Mouse (Mus musculus) liver, postnatal 0 days (tissue): Measurements from ENCODE around the gene Trim30c. TPM values are rescaled to one million over a fixed set of nuclear protein-coding genes. Genes with fewer than 3 reads are reported as not detected.
"Not testable (repeated sequence)": the region's sequence is repeated elsewhere in the genome, so short reads cannot be mapped to it uniquely, and the experiment has no call there.

Experiments
- ATAC-seq: fragments of 200-750 bp; cut with Nextera tagmentation; 2 replicates; pipeline ENCODE4 v1.8.0; 2017; ENCODE audit warnings: mild to moderate bottlenecking, moderate library complexity
- DNase-seq: peaks from one replicate; pipeline ENCODE4 v3.0.0-alpha.2; 2016
- H3K27ac ChIP-seq: fragments of 300-500 bp; sonication (generic); 2 replicates; pipeline ENCODE4 v1.5.1; 2014; ENCODE audit warnings: antibody characterized with exemption, moderate library complexity, mild to moderate bottlenecking, low read depth
- H3K27me3 ChIP-seq: fragments of 300-500 bp; sonication (generic); 2 replicates; pipeline ENCODE4 v1.6.1; 2014; ENCODE audit warnings: low read length, control low read depth, mixed read lengths; ENCODE audit not compliant: insufficient read depth
- H3K36me3 ChIP-seq: fragments of 300-500 bp; sonication (generic); replicated peaks from 2 replicates; pipeline ENCODE4 v1.6.1; 2014; ENCODE audit warnings: mild to moderate bottlenecking, control low read depth, low read length, moderate library complexity, mixed read lengths; ENCODE audit not compliant: insufficient read depth
- H3K4me1 ChIP-seq: fragments of 300-500 bp; sonication (generic); 2 replicates; pipeline ENCODE4 v1.6.1; 2014; ENCODE audit warnings: antibody characterized with exemption, mild to moderate bottlenecking, control low read depth; ENCODE audit not compliant: insufficient read depth
- H3K4me2 ChIP-seq: fragments of 300-500 bp; sonication (generic); 2 replicates; pipeline ENCODE4 v1.6.1; 2014; ENCODE audit warnings: low read depth, mild to moderate bottlenecking, low read length, moderate library complexity, mixed read lengths
- H3K4me3 ChIP-seq: fragments of 300-500 bp; sonication (generic); 2 replicates; pipeline ENCODE4 v1.5.1; 2014; ENCODE audit warnings: low read depth, low read length
- H3K9ac ChIP-seq: fragments of 300-500 bp; sonication (generic); replicated peaks from 2 replicates; pipeline ENCODE4 v1.6.1; 2014; ENCODE audit warnings: mild to moderate bottlenecking, moderate library complexity
- H3K9me3 ChIP-seq: fragments of 300-500 bp; sonication (generic); 2 replicates; pipeline ENCODE4 v1.6.1; 2016; ENCODE audit warnings: mild to moderate bottlenecking, control low read depth, low read length, mixed read lengths
- CTCF ChIP-seq: sonication (generic); IDR thresholded peaks from 2 replicates; pipeline ENCODE4 v1.5.1; 2016; ENCODE audit warnings: antibody characterized with exemption, low read depth
- EP300 ChIP-seq: IDR thresholded peaks from 2 replicates; pipeline ENCODE4 v1.6.1; 2016; ENCODE audit warnings: antibody characterized with exemption, low read depth, mild to moderate bottlenecking
- WGBS: fragments of 180-500 bp; shearing (Covaris S2); extraction: QIAGEN DNeasy Blood & Tissue Kit; methylation state at CpG from one replicate; pipeline ENCODE4 v1.1.7; 2014; ENCODE audit not compliant: insufficient replicate concordance; 5-methylcytosine and 5-hydroxymethylcytosine counted together
- polyA plus RNA-seq: library from polyadenylated mRNA; unstranded; fragments of >200 nt; fragmentation: Nextera tagmentation; extraction: Ambion mirVana; gene quantifications from 2 replicates; pipeline ENCODE4 v1.2.1, GENCODE M21; 2015

The Trim30c gene
- polyA plus RNA-seq, 1 experiment from 2014 or later, result 0.38 TPM

GRCm38 (mm10) chr7:104366339-104366738 lies 34.3 kb downstream of the Trim30c start:
- Histone ChIP-seq H3K9ac (no peak overlapping the region), H3K4me1 (no peaks in the 10 kb centered on the region), H3K27me3 (no peaks in the 10 kb centered on the region), H3K4me2 (no peak overlapping the region), H3K4me3 (no peak overlapping the region), H3K36me3 (no peaks in the 10 kb centered on the region), H3K27ac (no peak overlapping the region), H3K9me3 (no peaks in the 10 kb centered on the region)
- TF ChIP-seq CTCF (no peak), EP300 (no peak)
- peak; percentile 38; the same call in 1 of the 2 replicates for ATAC-seq
- DNase-seq, result no peak

DNA sequence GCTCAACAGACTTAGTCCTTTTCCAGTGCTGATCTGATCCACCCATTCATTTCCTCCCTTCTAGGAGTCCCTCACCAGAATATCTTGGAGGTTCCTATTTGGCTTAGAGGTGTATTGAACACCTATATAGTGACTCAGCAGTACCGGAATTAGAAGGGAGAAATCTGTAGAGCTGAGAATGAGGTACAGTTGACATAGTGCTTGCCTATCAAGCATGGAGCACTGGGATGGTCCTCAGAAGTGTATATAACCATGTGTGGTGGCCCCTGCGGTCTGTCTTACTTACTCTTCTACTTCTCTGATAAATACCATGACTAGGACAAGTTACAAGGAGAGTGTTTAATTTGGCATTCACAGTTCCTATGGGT lies 47.1 kb downstream of the Trim30c start:
- TF ChIP-seq EP300, result no peak
- TF ChIP-seq CTCF, result no peak
- ATAC-seq (peak; percentile 37), DNase-seq (no peak)
- H3K4me1 ChIP-seq, result peaks cover 8% of the 10 kb centered on the region
- H3K36me3 ChIP-seq, result no peaks in the 10 kb centered on the region
- H3K27ac ChIP-seq, result peak overlapping the region; percentile 91
- peak overlapping the region; percentile 37 for H3K4me2 ChIP-seq
- H3K9ac ChIP-seq, result no peak overlapping the region
- H3K4me3 ChIP-seq, result peak overlapping the region; percentile 56; the same call in 1 of the 2 replicates
- no peaks in the 10 kb centered on the region for H3K9me3 ChIP-seq
- 71% methylated on average over 2 of the region's 2 CpGs for WGBS
- H3K27me3 ChIP-seq, result no peaks in the 10 kb centered on the region

- Histone ChIP-seq H3K27me3 (no peaks in the 10 kb centered on the region), H3K4me2 (peak within 1 kb of the TSS; percentile 74), H3K9me3 (no peaks in the 10 kb centered on the region), H3K36me3 (no peaks in the 10 kb centered on the region), H3K27ac (peak within 1 kb of the TSS; percentile 91), H3K9ac (peak within 1 kb of the TSS; percentile 72), H3K4me1 (peaks cover 8% of the 10 kb centered on the region), H3K4me3 (peak within 1 kb of the TSS; percentile 56)
- peak; percentile 81 for DNase-seq
- TF ChIP-seq CTCF (peak; percentile 4; the same call in 1 of the 2 replicates), EP300 (no peak)
- WGBS, result 4% methylated on average over 14 of the region's 14 CpGs
- ATAC-seq, result peak; percentile 100
These were observed 47.7 kb downstream of the Trim30c start, which contains the start of gene Trim12c for GRCm38 (mm10) chr7:104352717-104353599. Trim12c (minus strand) TSS chr7:104353362.

GRCm38 (mm10) chr7:104348043-104348442 lies 52.6 kb downstream of the Trim30c start:
- not testable (repeated sequence) for H3K27ac ChIP-seq, H3K4me3 ChIP-seq, H3K27me3 ChIP-seq, ATAC-seq, H3K36me3 ChIP-seq, DNase-seq, H3K9ac ChIP-seq, H3K9me3 ChIP-seq, H3K4me1 ChIP-seq, H3K4me2 ChIP-seq
- WGBS, result 71% methylated on average over 4 of the region's 4 CpGs

DNA sequence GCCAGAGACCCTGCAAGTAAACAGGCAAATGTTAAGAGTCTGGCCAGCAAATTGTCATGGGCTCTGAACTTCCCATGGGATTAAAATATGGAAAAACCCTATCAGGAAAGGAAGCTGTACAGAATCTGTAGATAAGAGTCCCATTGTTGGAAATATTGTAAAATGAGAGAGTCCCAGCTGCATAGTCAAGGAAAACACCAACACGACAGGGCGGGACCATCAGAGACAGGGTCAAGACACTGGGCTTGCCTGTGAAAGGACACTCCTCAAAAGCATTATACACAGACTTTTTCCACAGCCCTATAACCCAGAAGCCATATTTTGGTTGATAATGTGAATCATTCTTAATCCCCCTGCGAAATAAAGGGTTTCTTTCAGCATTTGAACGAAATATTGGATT lies 59.9 kb downstream of the Trim30c start:
- not testable (repeated sequence) for H3K4me2 ChIP-seq, H3K9me3 ChIP-seq, DNase-seq, H3K27me3 ChIP-seq, H3K4me3 ChIP-seq, H3K4me1 ChIP-seq, H3K9ac ChIP-seq, ATAC-seq, H3K36me3 ChIP-seq, H3K27ac ChIP-seq
- 83% methylated on average over 2 of the region's 4 CpGs for WGBS

DNA sequence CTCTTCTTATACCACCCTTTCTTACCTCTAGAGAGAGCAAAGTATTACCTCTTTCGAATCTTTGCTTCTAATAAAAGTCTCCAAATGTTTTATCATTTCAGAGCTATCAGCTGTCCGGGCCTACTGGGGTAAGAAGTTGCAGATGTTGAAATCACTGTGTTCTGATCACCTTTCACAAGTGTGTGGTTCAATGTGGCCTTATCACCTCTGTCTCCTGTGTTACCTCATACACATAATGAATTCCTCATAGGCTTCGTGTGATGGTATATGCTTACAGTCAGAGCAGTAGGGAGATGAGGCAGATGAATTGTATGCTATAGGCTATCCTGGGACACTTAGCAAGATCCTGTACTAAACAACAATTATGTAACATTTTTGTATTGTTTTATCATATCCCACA lies 65.1 kb downstream of the Trim30c start:
- DNase-seq, ATAC-seq, H3K4me2 ChIP-seq, H3K9ac ChIP-seq, H3K4me3 ChIP-seq, H3K27ac ChIP-seq, H3K36me3 ChIP-seq, H3K4me1 ChIP-seq, H3K27me3 ChIP-seq, H3K9me3 ChIP-seq: not testable (repeated sequence)
- 66% methylated on average over 3 of the region's 3 CpGs for WGBS

Other genes with a start within 250 kb of the Trim30c start
- not detected in 2 replicates for gene Olfm5, start 236.0 kb downstream of the Trim30c start, polyA plus RNA-seq
- not detected in 2 replicates for gene Olfr648, start 217.4 kb downstream of the Trim30c start, polyA plus RNA-seq
- gene Olfr649, start 204.9 kb downstream of the Trim30c start, polyA plus RNA-seq, result not detected in 2 replicates
- gene Trim6, start 182.0 kb downstream of the Trim30c start, polyA plus RNA-seq, result 0.25 and 0.27 TPM in 2 replicates
- gene Trim34a, start 156.4 kb downstream of the Trim30c start, polyA plus RNA-seq, result 2.6 and 2.8 TPM in 2 replicates
- gene Trim5, start 112.7 kb downstream of the Trim30c start, polyA plus RNA-seq, result 0.63 and 0.92 TPM in 2 replicates
- gene Trim12a, start 85.4 kb downstream of the Trim30c start, polyA plus RNA-seq, result 5.7 and 6.7 TPM in 2 replicates
- gene Trim34b, start 71.4 kb downstream of the Trim30c start, polyA plus RNA-seq, result 0.24 TPM in 1 of 2 replicates, not detected in the other
- gene Trim12c, start 47.5 kb downstream of the Trim30c start, polyA plus RNA-seq, result 1.8 and 1.9 TPM in 2 replicates
- 0.49 and 0.53 TPM in 2 replicates for gene Trim30b, start 31.0 kb downstream of the Trim30c start, polyA plus RNA-seq
- gene Trim30a, start 64.4 kb upstream of the Trim30c start, polyA plus RNA-seq, result 4.3 and 5.2 TPM in 2 replicates
- gene Trim30d, start 107.0 kb upstream of the Trim30c start, polyA plus RNA-seq, result 1.9 and 2.1 TPM in 2 replicates
- gene Olfr651, start 149.3 kb upstream of the Trim30c start, polyA plus RNA-seq, result not detected in 2 replicates
- gene Olfr652, start 160.1 kb upstream of the Trim30c start, polyA plus RNA-seq, result not detected in 2 replicates
- gene Olfr653, start 176.5 kb upstream of the Trim30c start, polyA plus RNA-seq, result not detected in 2 replicates
- gene Olfr654, start 186.2 kb upstream of the Trim30c start, polyA plus RNA-seq, result not detected in 2 replicates
- gene Olfr655, start 200.9 kb upstream of the Trim30c start, polyA plus RNA-seq, result not detected in 2 replicates
- not detected in 2 replicates for gene Olfr656, start 213.1 kb upstream of the Trim30c start, polyA plus RNA-seq
- gene Olfr657, start 224.0 kb upstream of the Trim30c start, polyA plus RNA-seq, result not detected in 2 replicates
- gene Olfr658, start 246.5 kb upstream of the Trim30c start, polyA plus RNA-seq, result not detected in 2 replicates